Mouse (Mus musculus) Patski (cell line): Measurements from ENCODE around the gene Heatr5b. TPM values are rescaled to one million over a fixed set of nuclear protein-coding genes. Genes with fewer than 3 reads are reported as not detected.
"Not testable (repeated sequence)": the region's sequence is repeated elsewhere in the genome, so short reads cannot be mapped to it uniquely, and the experiment has no call there.

Experiments used
- ATAC-seq: fragments of 100-300 bp; one replicate; pipeline ENCODE4 v1.8.0; 2021
- CTCF ChIA-PET: fragments of 350-600 bp; sonication (Branson Sonifier 250); formaldehyde crosslinking; loops from one replicate; lab custom pipeline; 2022; ENCODE audit warnings: inconsistent platforms; lab: Charles Lee
- POLR2A ChIA-PET: fragments of 350-600 bp; sonication (Branson Sonifier 250); formaldehyde crosslinking; loops from one replicate; lab custom pipeline; 2022; ENCODE audit warnings: antibody characterized with exemption, inconsistent platforms; lab: Charles Lee
- DNase-seq: peaks from one replicate; pipeline ENCODE4 v3.0.0-alpha.2; 2011; ENCODE audit warnings: low read depth, low spot score
- H3K27me3 ChIP-seq: fragments of 371-371 bp; one replicate; pipeline ENCODE4 v1.5.1; 2021
- CTCF ChIP-seq: fragments of 100-300 bp; IDR thresholded peaks from one replicate; pipeline ENCODE4 v1.5.1; 2021
- in situ Hi-C: fragments of 300-500 bp; cut with MboI; formaldehyde crosslinking; loops from 3 replicates; pipeline ENCODE4 v1.11.1; 2018; ENCODE audit warnings: low pct_unique_long_range_greater_than_20kb, mixed read lengths
- polyA plus RNA-seq: library from polyadenylated mRNA; unstranded; gene quantifications from one replicate; pipeline ENCODE4 v1.2.3, GENCODE M21; 2021

Heatr5b gene
- polyA plus RNA-seq, 1 experiment from 2014 or later, result 41.0 TPM

DNA sequence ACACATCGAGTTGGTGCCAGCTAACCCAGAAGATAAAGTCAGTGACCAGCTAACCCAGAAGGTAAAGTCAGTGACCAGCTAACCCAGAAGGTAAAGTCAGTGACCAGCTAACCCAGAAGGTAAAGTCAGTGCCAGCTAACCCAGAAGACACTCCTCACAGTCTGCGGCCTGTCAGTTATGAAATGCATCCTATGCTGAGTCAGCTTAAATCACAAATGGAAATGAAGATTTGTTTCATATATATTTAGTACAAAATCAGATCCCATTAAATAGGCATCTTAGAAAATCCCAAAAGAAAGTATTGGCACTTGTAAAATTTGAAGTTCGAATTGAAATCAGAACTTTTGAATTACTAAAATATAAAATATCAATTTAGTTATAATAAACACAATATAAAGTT lies 25.6 kb downstream of the Heatr5b start:
- DNase-seq (no peak), ATAC-seq (no peak)
- TF ChIP-seq CTCF, result no peak
- POLR2A ChIA-PET, result no interaction called here
- H3K27me3 ChIP-seq, result no peaks in the 10 kb centered on the region
- in situ Hi-C loops, result loop anchor here (10.0 kb wide), 1 partner anchor 775 kb away; no protein-coding TSS in a partner anchor
- CTCF ChIA-PET, result interaction anchor here (1.4 to 2.3 kb wide), 2 partner anchors 20 to 25 kb away, joined by 3 to 7 read pairs; no protein-coding TSS in a partner anchor

DNA sequence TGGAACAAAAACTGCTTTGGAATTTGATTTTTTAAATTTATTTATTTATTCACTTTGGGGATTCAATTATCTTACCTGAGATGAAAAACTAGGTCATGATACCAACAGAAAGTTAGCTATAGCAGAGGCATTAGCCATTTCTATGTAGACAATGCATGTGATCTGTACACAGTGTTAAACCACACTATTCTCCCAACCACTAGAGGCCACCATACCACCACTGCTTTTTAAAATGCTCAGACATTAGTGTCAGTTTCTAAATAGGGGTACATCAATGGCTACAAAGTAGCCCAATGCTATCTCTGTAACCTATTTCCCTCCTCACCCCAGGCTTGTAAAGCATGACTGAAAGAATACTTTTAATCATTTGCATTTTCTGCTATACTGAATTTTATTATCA lies 26.1 kb downstream of the Heatr5b start:
- no peaks in the 10 kb centered on the region for H3K27me3 ChIP-seq
- peak; percentile 40 for TF ChIP-seq CTCF
- ATAC-seq (no peak), DNase-seq (no peak)
- in situ Hi-C loops, result loop anchor here (10.0 kb wide), 1 partner anchor 776 kb away; no protein-coding TSS in a partner anchor
- ChIA-PET CTCF (interaction anchor here (0.8 to 2.3 kb wide), 4 partner anchors 9 to 38 kb away, joined by 3 to 7 read pairs (median 3); partner anchors contain the start of genes Gpatch11 and Heatr5b), POLR2A (no interaction called here)

DNA sequence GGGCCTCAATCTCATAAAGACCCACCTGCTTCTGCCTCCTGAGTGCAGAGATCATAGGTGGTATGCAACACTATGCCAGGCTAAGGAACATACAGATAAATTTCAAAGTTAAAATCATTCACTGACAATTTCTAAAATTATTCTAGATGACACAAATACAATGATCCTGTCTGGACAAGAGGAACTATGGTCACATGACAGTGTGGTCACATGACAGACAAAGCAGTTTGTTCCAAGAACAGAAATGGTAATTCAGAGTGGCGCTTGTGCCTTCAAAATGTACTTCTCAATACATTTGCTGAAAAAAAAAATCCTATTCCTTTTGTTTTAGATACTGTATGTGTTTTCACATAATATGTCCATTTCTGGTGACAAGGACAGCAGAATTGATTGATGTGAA lies 37.9 kb downstream of the Heatr5b start:
- POLR2A ChIA-PET, result no interaction called here

DNA sequence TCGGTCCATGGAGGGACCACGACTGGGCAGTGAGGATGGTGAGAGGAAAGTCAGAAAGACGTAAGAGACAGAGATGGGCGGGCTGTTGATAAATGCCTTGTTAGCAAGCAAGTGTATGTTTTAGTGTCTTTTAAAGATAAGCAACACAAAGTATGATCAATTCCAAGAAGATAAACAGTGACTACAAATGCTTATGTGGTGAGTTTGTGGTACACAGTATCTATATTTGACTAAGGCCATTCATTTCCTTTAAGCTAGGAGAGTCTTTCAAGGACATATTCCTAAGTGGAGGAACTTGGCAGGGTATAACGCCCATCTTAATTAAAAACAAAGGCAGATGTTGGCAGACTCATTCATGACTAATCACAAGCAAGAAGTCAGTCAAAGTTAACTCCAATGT lies 40.8 kb downstream of the Heatr5b start:
- TF ChIP-seq CTCF, result no peak
- no peak for DNase-seq
- ATAC-seq, result no peak
- ChIA-PET CTCF (interaction anchor here (1.7 kb wide), 1 partner anchor 28 kb away, joined by 4 read pairs; no protein-coding TSS in a partner anchor), POLR2A (no interaction called here)
- in situ Hi-C loops, result no loop called here
- H3K27me3 ChIP-seq, result no peaks in the 10 kb centered on the region

More for the DNA sequence above, 37.9 kb downstream of the Heatr5b start:
- CTCF ChIA-PET, result no interaction called here
- in situ Hi-C loops, result no loop called here
- ATAC-seq, result no peak
- DNase-seq, result no peak
- H3K27me3 ChIP-seq, result no peaks in the 10 kb centered on the region
- TF ChIP-seq CTCF, result no peak

DNA sequence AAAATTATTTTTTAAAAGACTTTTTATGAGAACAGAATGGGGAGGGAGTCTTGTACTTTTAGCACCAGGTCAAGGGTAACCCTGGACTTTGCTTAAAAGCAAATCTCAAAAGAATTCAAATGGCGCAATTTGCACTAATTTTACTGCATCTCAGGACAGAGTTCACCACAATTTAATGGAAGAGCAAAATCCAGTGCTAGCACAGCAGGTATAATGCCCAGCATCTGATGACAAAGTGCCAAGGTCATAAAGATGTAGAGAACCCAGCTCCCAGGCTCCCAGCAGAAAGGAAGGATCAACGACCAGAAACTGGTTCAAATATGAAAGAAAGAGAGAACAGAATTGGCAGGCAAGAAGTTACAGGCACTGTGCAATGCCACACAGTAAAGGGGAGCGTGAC lies 43.0 kb downstream of the Heatr5b start:
- TF ChIP-seq CTCF, result no peak
- H3K27me3 ChIP-seq, result no peaks in the 10 kb centered on the region
- DNase-seq, result no peak
- POLR2A ChIA-PET, result no interaction called here
- no peak for ATAC-seq
- CTCF ChIA-PET, result interaction anchor here (1.2 kb wide), 1 partner anchor 8 kb away, joined by 4 read pairs; no protein-coding TSS in a partner anchor
- in situ Hi-C loops, result no loop called here

DNA sequence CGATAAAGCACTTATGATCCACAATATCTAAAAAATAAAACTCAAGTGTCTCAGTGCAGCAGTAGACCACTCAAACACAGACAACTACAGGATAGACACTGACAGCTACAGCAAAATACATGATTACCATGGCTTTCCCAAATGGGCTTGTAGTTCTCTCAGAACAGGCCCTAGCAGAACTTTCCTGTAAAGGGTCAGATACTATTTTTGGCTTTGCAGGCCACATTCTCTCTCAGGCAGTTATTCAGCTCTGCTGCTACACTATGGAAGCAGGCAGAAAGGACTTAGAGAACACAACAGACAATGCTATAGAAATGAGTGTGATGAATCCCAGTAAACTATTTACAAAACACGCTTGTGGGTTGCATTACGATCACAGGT lies 43.5 kb downstream of the Heatr5b start:
- no peak for DNase-seq
- in situ Hi-C loops, result no loop called here
- TF ChIP-seq CTCF, result no peak
- no peaks in the 10 kb centered on the region for H3K27me3 ChIP-seq
- no peak for ATAC-seq
- POLR2A ChIA-PET, result no interaction called here
- CTCF ChIA-PET, result no interaction called here

DNA sequence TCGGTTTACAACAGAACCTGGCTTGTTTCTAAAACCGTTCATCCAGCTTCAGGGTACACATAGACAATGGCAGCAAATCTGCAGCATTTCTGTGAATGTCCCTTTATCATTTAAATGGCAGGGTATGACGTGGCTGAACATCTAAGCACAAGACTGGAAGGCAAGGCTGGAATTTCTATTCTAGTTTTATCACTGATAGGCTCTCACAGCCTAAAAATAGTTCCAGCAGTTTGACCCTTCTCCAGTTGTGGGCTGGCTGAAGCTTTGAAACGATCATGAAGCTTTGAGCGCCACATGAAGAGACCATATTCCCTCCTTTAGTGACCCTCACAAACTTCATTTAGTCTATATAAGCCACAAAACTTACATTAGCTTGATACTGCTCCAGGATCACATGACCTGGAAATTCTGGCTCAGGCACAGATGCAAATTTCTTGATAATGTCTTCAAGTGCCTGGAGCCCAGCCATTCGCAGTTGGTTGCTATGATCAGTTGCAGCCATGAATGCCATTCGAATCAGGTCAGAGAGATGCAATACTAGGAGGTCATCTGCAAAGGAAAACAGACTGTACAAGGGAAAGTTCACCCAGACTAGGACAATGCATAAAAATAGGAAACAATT lies 44.0 kb downstream of the Heatr5b start:
- ChIA-PET CTCF (no interaction called here), POLR2A (no interaction called here)
- H3K27me3 ChIP-seq, result no peaks in the 10 kb centered on the region
- DNase-seq (no peak), ATAC-seq (no peak)
- no peak for TF ChIP-seq CTCF
- in situ Hi-C loops, result no loop called here

DNA sequence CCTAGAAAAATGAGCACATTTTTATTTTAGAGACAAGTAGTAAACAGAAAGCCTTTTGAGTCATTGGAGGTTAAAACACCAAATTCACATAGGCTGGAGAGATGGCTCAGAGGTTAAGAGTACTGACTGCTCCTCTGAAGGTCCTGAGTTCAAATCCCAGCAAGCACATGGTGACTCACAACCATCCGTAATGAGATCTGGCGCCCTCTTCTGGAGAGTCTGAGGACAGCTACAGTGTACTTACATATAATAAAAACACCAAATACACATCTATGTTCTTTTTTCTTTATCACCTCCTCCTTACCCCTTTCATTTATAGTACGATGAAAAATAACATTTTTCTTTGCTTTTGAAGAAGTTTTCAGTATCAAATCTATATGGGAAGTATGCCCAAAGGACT lies 46.9 kb downstream of the Heatr5b start:
- in situ Hi-C loops, DNase-seq, H3K27me3 ChIP-seq, ATAC-seq, POLR2A ChIA-PET, CTCF ChIA-PET: not testable (repeated sequence)
- TF ChIP-seq CTCF, result peak; percentile 30

DNA sequence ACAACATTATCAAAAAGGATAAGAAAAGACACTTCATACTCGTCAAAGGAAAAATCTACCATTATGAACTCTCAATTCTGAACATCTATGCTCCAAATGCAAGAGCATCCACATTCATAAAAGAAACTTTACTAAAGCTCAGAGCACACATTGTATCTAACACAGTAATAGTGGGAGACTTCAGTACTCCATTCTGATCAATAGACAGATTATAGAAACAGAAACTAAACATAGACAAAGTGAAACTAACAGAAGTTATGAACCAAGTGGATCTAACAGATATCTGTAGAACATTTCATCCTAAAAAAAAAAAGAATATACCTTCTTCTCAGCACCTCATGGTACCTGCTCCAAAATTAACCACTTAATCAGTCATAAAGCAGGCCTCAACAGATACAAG lies 56.4 kb downstream of the Heatr5b start:
- DNase-seq (no peak), ATAC-seq (no peak)
- in situ Hi-C loops, result no loop called here
- H3K27me3 ChIP-seq, result no peaks in the 10 kb centered on the region
- ChIA-PET CTCF (no interaction called here), POLR2A (no interaction called here)
- no peak for TF ChIP-seq CTCF

DNA sequence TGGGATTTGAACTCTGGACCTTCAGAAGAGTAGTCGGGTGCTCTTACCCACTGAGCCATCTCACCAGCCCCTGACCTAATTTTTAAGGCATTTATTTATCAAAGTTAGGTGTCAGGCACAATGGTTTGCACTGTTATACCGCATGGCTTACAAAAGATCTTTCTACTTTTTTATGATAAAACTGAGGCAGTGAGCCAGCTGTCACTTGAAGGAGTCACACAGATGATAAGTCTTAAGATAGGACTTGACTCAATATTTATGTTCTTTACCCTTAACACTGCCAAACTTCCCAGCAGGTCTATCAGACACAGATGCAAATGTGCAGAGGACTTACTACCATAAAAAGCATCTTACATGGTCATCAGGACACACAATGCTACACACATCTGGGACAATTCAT lies 62.8 kb downstream of the Heatr5b start:
- no peaks in the 10 kb centered on the region for H3K27me3 ChIP-seq
- TF ChIP-seq CTCF, result no peak
- no peak for ATAC-seq
- ChIA-PET CTCF (no interaction called here), POLR2A (no interaction called here)
- DNase-seq, result no peak
- in situ Hi-C loops, result no loop called here

DNA sequence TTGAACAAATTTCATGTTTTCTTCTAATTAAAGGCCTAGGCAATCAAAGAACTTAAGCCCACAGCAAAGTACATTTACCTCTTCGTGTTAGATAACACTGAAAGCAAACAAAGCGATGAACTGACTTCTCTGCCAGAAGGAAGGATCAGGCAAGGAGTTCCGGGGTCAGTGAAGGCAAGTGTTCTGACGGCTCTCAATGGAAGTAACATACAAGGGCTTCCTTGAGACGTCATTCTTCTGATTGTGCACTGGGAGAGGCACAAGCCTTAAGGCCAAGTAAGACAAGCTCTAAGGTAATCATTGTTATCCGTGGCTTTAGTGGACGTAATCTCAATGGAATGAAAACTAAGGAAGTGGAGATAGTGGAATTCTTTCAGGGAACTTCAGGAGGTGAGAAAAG lies 64.2 kb downstream of the Heatr5b start:
- ATAC-seq (no peak), DNase-seq (no peak)
- no peaks in the 10 kb centered on the region for H3K27me3 ChIP-seq
- in situ Hi-C loops, result no loop called here
- TF ChIP-seq CTCF, result no peak
- POLR2A ChIA-PET, result no interaction called here
- CTCF ChIA-PET, result interaction anchor here (0.8 kb wide), 1 partner anchor 38 kb away, joined by 3 read pairs; no protein-coding TSS in a partner anchor

DNA sequence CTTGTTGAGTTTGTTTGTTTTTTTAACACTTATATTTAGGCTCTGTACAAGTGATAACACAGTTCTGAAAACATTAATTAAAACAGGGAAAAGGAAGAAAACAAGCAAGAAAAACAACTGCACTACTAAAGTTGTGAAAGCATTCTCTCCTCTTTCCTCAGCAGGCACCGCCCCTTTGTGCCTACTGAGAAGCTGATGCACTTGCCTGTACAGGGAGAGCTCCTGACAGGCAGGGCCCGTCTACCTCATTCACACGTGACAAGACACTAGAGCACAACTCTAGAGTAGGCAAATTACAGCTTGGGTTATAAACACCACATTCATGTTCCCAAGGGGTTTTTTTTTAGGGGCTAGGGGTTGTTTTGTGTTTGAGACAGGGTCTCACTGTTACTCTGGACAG lies 65.8 kb downstream of the Heatr5b start:
- in situ Hi-C loops, result no loop called here
- no peaks in the 10 kb centered on the region for H3K27me3 ChIP-seq
- CTCF ChIA-PET, result no interaction called here
- ATAC-seq (no peak), DNase-seq (no peak)
- POLR2A ChIA-PET, result no interaction called here
- no peak for TF ChIP-seq CTCF
